Mouse (Mus musculus): ENCODE results near the gene Slc17a7. TPM values are rescaled to one million over a fixed set of nuclear protein-coding genes. Genes with fewer than 3 reads are reported as not detected.
A peak's percentile ranks its signal among the peaks of the same experiment; 100 is the strongest.
"Not testable (repeated sequence)": the region's sequence is repeated elsewhere in the genome, so short reads cannot be mapped to it uniquely, and the experiment has no call there.

Gene Slc17a7
- polyA plus RNA-seq, 1 experiment from 2014 or later: 0.62 TPM

GRCm38 (mm10) chr7:45124224-45125143 is 39.3 kb upstream of the Slc17a7 start, which contains the start of gene Rps11:
Gene Rps11, minus strand, starts transcription at chr7:45124439.
- H3K4me1 ChIP-seq (ENCODE audit: control insufficient read depth, insufficient read depth, low read length): peaks cover 18% of the 10 kb centered on the region
- H3K9ac ChIP-seq (replicated peaks; ENCODE audit: low read length): peak within 1 kb of the TSS; percentile 93
- peaks cover 66% of the 10 kb centered on the region for H3K36me3 ChIP-seq (ENCODE audit: control insufficient read depth, insufficient read depth, low read length)
- no peaks in the 10 kb centered on the region for H3K9me3 ChIP-seq (ENCODE audit: control insufficient read depth, low read length)
- peak; percentile 100 for DNase-seq
- ATAC-seq (ENCODE audit: low FRiP score, low TSS enrichment): peak; percentile 87
- H3K27me3 ChIP-seq (ENCODE audit: control insufficient read depth, insufficient read depth, low read length): no peaks in the 10 kb centered on the region
- peak within 1 kb of the TSS; percentile 70 for H3K4me3 ChIP-seq (replicated peaks; ENCODE audit: low read depth, low read length)
- H3K27ac ChIP-seq (replicated peaks; ENCODE audit: low read depth, low read length): peak within 1 kb of the TSS; percentile 87
- peak within 1 kb of the TSS; percentile 88 for H3K4me2 ChIP-seq (ENCODE audit: low read length)
- WGBS: under 1% methylated on average over 59 of the region's 59 CpGs

- DNase-seq (peak; percentile 50), ATAC-seq (ENCODE audit: low FRiP score, low TSS enrichment) (no peak)
- Histone ChIP-seq H3K4me2 (ENCODE audit: low read length) (peak overlapping the region; percentile 53), H3K27me3 (ENCODE audit: control insufficient read depth, insufficient read depth, low read length) (no peaks in the 10 kb centered on the region), H3K36me3 (ENCODE audit: control insufficient read depth, insufficient read depth, low read length) (peaks cover 59% of the 10 kb centered on the region), H3K4me1 (ENCODE audit: control insufficient read depth, insufficient read depth, low read length) (peaks cover 20% of the 10 kb centered on the region), H3K9me3 (ENCODE audit: control insufficient read depth, low read length) (no peaks in the 10 kb centered on the region), H3K27ac (replicated peaks; ENCODE audit: low read depth, low read length) (peak overlapping the region; percentile 81), H3K4me3 (replicated peaks; ENCODE audit: low read depth, low read length) (peak overlapping the region; percentile 70; the same call in 1 of the 2 replicates), H3K9ac (replicated peaks; ENCODE audit: low read length) (no peak overlapping the region)
- 25% methylated on average over 7 of the region's 7 CpGs for WGBS
Measured at GRCm38 (mm10) chr7:45125144-45125600, 38.6 kb upstream of the Slc17a7 start.

- peaks cover 20% of the 10 kb centered on the region for H3K4me1 ChIP-seq (ENCODE audit: control insufficient read depth, insufficient read depth, low read length)
- peaks cover 54% of the 10 kb centered on the region for H3K36me3 ChIP-seq (ENCODE audit: control insufficient read depth, insufficient read depth, low read length)
- H3K4me3 ChIP-seq (replicated peaks; ENCODE audit: low read depth, low read length): 0 out of 2 replicates have a peak overlapping the region, but pooled peaks have one; percentile 70
Measured at GRCm38 (mm10) chr7:45125649-45126048, 38.1 kb upstream of the Slc17a7 start.

GRCm38 (mm10) chr7:45126147-45126843 is 37.5 kb upstream of the Slc17a7 start:
- Histone ChIP-seq H3K9ac (replicated peaks; ENCODE audit: low read length) (no peak overlapping the region; the same call in 1 of the 2 replicates), H3K36me3 (ENCODE audit: control insufficient read depth, insufficient read depth, low read length) (peaks cover 48% of the 10 kb centered on the region), H3K4me2 (ENCODE audit: low read length) (peak overlapping the region; percentile 98), H3K4me3 (replicated peaks; ENCODE audit: low read depth, low read length) (no peak overlapping the region), H3K27me3 (ENCODE audit: control insufficient read depth, insufficient read depth, low read length) (no peaks in the 10 kb centered on the region), H3K27ac (replicated peaks; ENCODE audit: low read depth, low read length) (peak overlapping the region; percentile 57), H3K9me3 (ENCODE audit: control insufficient read depth, low read length) (no peaks in the 10 kb centered on the region), H3K4me1 (ENCODE audit: control insufficient read depth, insufficient read depth, low read length) (peaks cover 20% of the 10 kb centered on the region)
- WGBS: 76% methylated on average over 17 of the region's 17 CpGs
- DNase-seq (no peak), ATAC-seq (ENCODE audit: low FRiP score, low TSS enrichment) (no peak)

More at GRCm38 (mm10) chr7:45125649-45126048, 38.1 kb upstream of the Slc17a7 start:
- 68% methylated on average over 5 of the region's 5 CpGs for WGBS
- H3K27me3 ChIP-seq (ENCODE audit: control insufficient read depth, insufficient read depth, low read length); H3K9me3 ChIP-seq (ENCODE audit: control insufficient read depth, low read length); H3K27ac ChIP-seq (replicated peaks; ENCODE audit: low read depth, low read length); H3K4me2 ChIP-seq (ENCODE audit: low read length); H3K9ac ChIP-seq (replicated peaks; ENCODE audit: low read length); DNase-seq; ATAC-seq (ENCODE audit: low FRiP score, low TSS enrichment): not testable (repeated sequence)

- peak; percentile 7 for DNase-seq
Measured at GRCm38 (mm10) chr7:45126844-45127699, 36.7 kb upstream of the Slc17a7 start.

GRCm38 (mm10) chr7:45127700-45128224 is 36.0 kb upstream of the Slc17a7 start:
- Histone ChIP-seq H3K4me1 (ENCODE audit: control insufficient read depth, insufficient read depth, low read length) (peaks cover 19% of the 10 kb centered on the region), H3K9me3 (ENCODE audit: control insufficient read depth, low read length) (no peaks in the 10 kb centered on the region), H3K4me2 (ENCODE audit: low read length) (peak overlapping the region; percentile 98), H3K9ac (replicated peaks; ENCODE audit: low read length) (peak overlapping the region; percentile 97), H3K27ac (replicated peaks; ENCODE audit: low read depth, low read length) (peak overlapping the region; percentile 81), H3K27me3 (ENCODE audit: control insufficient read depth, insufficient read depth, low read length) (no peaks in the 10 kb centered on the region), H3K36me3 (ENCODE audit: control insufficient read depth, insufficient read depth, low read length) (peaks cover 33% of the 10 kb centered on the region), H3K4me3 (replicated peaks; ENCODE audit: low read depth, low read length) (peak overlapping the region; percentile 85)
- WGBS: under 1% methylated on average over 6 of the region's 6 CpGs
- ATAC-seq (ENCODE audit: low FRiP score, low TSS enrichment) (no peak), DNase-seq (no peak)

More at GRCm38 (mm10) chr7:45126844-45127699, 36.7 kb upstream of the Slc17a7 start:
- Histone ChIP-seq H3K9ac (replicated peaks; ENCODE audit: low read length) (peak overlapping the region; percentile 97), H3K36me3 (ENCODE audit: control insufficient read depth, insufficient read depth, low read length) (peaks cover 40% of the 10 kb centered on the region), H3K4me2 (ENCODE audit: low read length) (peak overlapping the region; percentile 98), H3K4me3 (replicated peaks; ENCODE audit: low read depth, low read length) (peak overlapping the region; percentile 85), H3K4me1 (ENCODE audit: control insufficient read depth, insufficient read depth, low read length) (peaks cover 20% of the 10 kb centered on the region), H3K27me3 (ENCODE audit: control insufficient read depth, insufficient read depth, low read length) (no peaks in the 10 kb centered on the region), H3K27ac (replicated peaks; ENCODE audit: low read depth, low read length) (peak overlapping the region; percentile 81), H3K9me3 (ENCODE audit: control insufficient read depth, low read length) (no peaks in the 10 kb centered on the region)
- WGBS: 53% methylated on average over 21 of the region's 21 CpGs
- ATAC-seq (ENCODE audit: low FRiP score, low TSS enrichment): no peak

GRCm38 (mm10) chr7:45128624-45129246 is 35.0 kb upstream of the Slc17a7 start, which contains the start of gene Rpl13a:
Gene Rpl13a, minus strand, starts transcription at chr7:45128761.
- Histone ChIP-seq H3K4me2 (ENCODE audit: low read length) (peak within 1 kb of the TSS; percentile 98), H3K36me3 (ENCODE audit: control insufficient read depth, insufficient read depth, low read length) (peaks cover 28% of the 10 kb centered on the region), H3K4me1 (ENCODE audit: control insufficient read depth, insufficient read depth, low read length) (peaks cover 13% of the 10 kb centered on the region), H3K9ac (replicated peaks; ENCODE audit: low read length) (peak within 1 kb of the TSS; percentile 97), H3K4me3 (replicated peaks; ENCODE audit: low read depth, low read length) (peak within 1 kb of the TSS; percentile 85), H3K9me3 (ENCODE audit: control insufficient read depth, low read length) (no peaks in the 10 kb centered on the region), H3K27me3 (ENCODE audit: control insufficient read depth, insufficient read depth, low read length) (no peaks in the 10 kb centered on the region), H3K27ac (replicated peaks; ENCODE audit: low read depth, low read length) (peak within 1 kb of the TSS; percentile 94)
- DNase-seq (peak; percentile 99), ATAC-seq (ENCODE audit: low FRiP score, low TSS enrichment) (peak; percentile 93)
- WGBS: under 1% methylated on average over 48 of the region's 48 CpGs
